Mouse (Mus musculus): Measurements from ENCODE around the gene Gm43191. TPM values are rescaled to one million over a fixed set of nuclear protein-coding genes. Genes with fewer than 3 reads are reported as not detected.
"Not testable (repeated sequence)": the region's sequence is repeated elsewhere in the genome, so short reads cannot be mapped to it uniquely, and the experiment has no call there.

The Gm43191 gene
- polyA plus RNA-seq, 3 experiments from 2014 or later: not detected

GRCm38 (mm10) chr3:116661288-116661869 is 19.7 kb downstream of the Gm43191 start:
- ATAC-seq: peak; percentile 1

- no peak for ATAC-seq
These were observed 21.1 kb downstream of the Gm43191 start for GRCm38 (mm10) chr3:116659856-116660430.

GRCm38 (mm10) chr3:116658928-116659565 is 22.0 kb downstream of the Gm43191 start:
- ATAC-seq: peak; percentile 39

- peak; percentile 42 for ATAC-seq
These were observed 24.7 kb downstream of the Gm43191 start for GRCm38 (mm10) chr3:116656184-116656965.

- ATAC-seq: not testable (repeated sequence)
These were observed 27.0 kb downstream of the Gm43191 start for GRCm38 (mm10) chr3:116654051-116654450.

- ATAC-seq: no peak
These were observed 27.6 kb downstream of the Gm43191 start for GRCm38 (mm10) chr3:116653278-116653945.

GRCm38 (mm10) chr3:116652033-116652446 is 29.0 kb downstream of the Gm43191 start:
- no peak for ATAC-seq

- ATAC-seq: no peak
These were observed 30.4 kb downstream of the Gm43191 start for GRCm38 (mm10) chr3:116650698-116651097.

- no peak for ATAC-seq
These were observed 32.3 kb downstream of the Gm43191 start for GRCm38 (mm10) chr3:116648805-116649204.

- ATAC-seq: no peak
These were observed 34.7 kb downstream of the Gm43191 start for GRCm38 (mm10) chr3:116646387-116646786.

GRCm38 (mm10) chr3:116642373-116642772 is 38.7 kb downstream of the Gm43191 start:
- ATAC-seq: peak; percentile 38

GRCm38 (mm10) chr3:116641811-116642371 is 39.2 kb downstream of the Gm43191 start:
- ATAC-seq: no peak

GRCm38 (mm10) chr3:116640024-116640423 is 41.0 kb downstream of the Gm43191 start:
- ATAC-seq: peak; percentile 25

GRCm38 (mm10) chr3:116638572-116638971 is 42.5 kb downstream of the Gm43191 start:
- no peak for ATAC-seq

- no peak for ATAC-seq
These were observed 43.2 kb downstream of the Gm43191 start for GRCm38 (mm10) chr3:116637693-116638476.

- ATAC-seq: no peak
These were observed 45.3 kb downstream of the Gm43191 start for GRCm38 (mm10) chr3:116635799-116636198.

GRCm38 (mm10) chr3:116634853-116635252 is 46.2 kb downstream of the Gm43191 start:
- ATAC-seq: no peak

- ATAC-seq: no peak
These were observed 47.0 kb downstream of the Gm43191 start for GRCm38 (mm10) chr3:116634091-116634490.

- ATAC-seq: no peak
These were observed 48.1 kb downstream of the Gm43191 start for GRCm38 (mm10) chr3:116632971-116633370.

- ATAC-seq: no peak
These were observed 49.6 kb downstream of the Gm43191 start for GRCm38 (mm10) chr3:116631459-116631858.

- ATAC-seq: no peak
These were observed 58.4 kb downstream of the Gm43191 start for GRCm38 (mm10) chr3:116622641-116623040.
